Mouse (Mus musculus): ENCODE data around the gene Prkab2. TPM values are rescaled to one million over a fixed set of nuclear protein-coding genes. Genes with fewer than 3 reads are reported as not detected.
A peak's percentile ranks its signal among the peaks of the same experiment; 100 is the strongest.

The Prkab2 gene
- 10.6 and 11.4 TPM in 2 replicates for polyA plus RNA-seq (2012; rRNA removed)

DNA sequence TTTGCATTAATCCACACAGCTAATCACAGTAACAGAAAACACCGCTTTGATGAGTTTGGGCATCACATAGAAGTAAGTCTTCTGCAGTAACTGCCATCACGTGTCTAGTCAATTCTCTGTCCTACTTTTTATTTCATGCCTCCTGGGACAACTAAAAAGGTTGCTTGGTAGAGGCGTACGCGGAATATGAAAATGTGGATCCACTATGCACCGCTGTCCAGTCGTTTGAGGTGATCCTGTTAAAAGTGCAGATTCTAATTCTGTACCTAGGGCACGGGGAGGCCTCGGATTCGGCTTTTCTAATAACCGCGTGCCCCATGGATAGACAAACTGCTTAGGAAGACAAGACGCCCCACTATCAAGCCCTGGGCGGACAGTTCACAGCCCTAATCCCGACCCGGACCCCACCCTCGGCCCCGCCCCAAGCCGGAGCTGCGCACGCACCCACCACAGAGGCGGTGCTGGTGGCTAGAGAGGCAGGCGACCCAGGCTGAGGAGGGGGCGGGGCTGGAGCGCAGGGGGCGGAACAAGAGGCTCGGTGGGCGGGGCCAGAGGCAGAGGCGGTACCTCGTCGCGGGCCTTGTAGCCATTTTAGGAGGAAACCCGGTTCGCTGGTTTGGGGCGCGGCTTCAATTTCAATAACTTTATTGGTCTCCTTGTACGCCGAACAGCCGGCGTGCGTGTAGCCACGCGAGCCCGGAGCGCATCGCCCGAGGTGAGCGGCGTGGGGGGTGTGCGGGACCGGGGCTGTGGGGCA lies at the start of gene Prkab2:
Prkab2 (plus strand) TSS at position 539 of the 757 bp plus-strand sequence.
- H3K27me3 ChIP-seq (ENCODE audit: control insufficient read depth, insufficient read depth, low read length): no peaks in the 10 kb centered on the region
- TF ChIP-seq POLR2A (IDR thresholded peaks at IDR 0.05; ENCODE audit: control insufficient read depth, low read depth, low read length): no peak; the same call in none of the 2 replicates
- no peak for TF ChIP-seq CTCF (IDR thresholded peaks at IDR 0.05; ENCODE audit: control insufficient read depth, insufficient read depth, insufficient replicate concordance, low read depth, low read length)
- peak within 1 kb of the TSS; percentile 59 for H3K27ac ChIP-seq (ENCODE audit: control insufficient read depth, insufficient read depth, low read depth, low read length)
- peak within 1 kb of the TSS; percentile 98 for H3K4me3 ChIP-seq (ENCODE audit: control insufficient read depth, low read depth, low read length)
- no peaks in the 10 kb centered on the region for H3K36me3 ChIP-seq (ENCODE audit: control insufficient read depth, insufficient read depth, low read length)
- peaks cover 4% of the 10 kb centered on the region; the same call in 1 of the 2 replicates for H3K4me1 ChIP-seq (ENCODE audit: control insufficient read depth, insufficient read depth, low read length)

DNA sequence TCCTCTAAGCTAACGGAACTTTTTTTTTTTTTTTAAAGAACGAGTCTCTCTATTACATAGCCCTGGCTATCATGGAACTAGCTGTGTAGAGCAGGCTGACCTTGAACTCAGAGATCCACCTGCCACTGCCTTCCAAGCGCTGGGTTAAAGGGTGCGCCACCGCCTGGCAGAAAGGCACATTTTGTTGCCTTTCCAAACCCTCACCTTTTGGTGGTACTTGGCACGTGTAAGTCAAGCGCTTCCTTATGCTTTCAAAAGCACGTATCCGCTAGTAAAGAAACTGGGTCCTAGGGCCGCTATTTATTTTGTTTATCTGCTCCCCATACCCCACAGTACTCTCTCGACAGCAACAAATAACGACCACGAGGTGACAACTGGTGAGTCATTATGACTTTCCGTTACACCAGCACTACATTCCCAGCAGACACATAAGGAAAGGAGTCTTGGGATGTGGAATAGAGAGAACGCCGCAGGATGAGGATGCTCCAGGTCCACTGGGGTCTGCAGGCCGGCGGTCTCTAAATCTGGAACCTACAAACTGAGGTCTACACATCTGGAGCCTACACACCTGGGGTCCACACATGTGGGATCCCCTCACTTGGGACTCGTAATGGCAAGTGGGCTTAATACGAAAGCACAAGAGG lies 48.7 kb upstream of the Prkab2 start:
- Histone ChIP-seq H3K4me3 (ENCODE audit: control insufficient read depth, low read depth, low read length) (peak overlapping the region; percentile 99), H3K27me3 (ENCODE audit: control insufficient read depth, insufficient read depth, low read length) (no peaks in the 10 kb centered on the region), H3K27ac (ENCODE audit: control insufficient read depth, insufficient read depth, low read depth, low read length) (peak overlapping the region; percentile 90), H3K36me3 (ENCODE audit: control insufficient read depth, insufficient read depth, low read length) (no peaks in the 10 kb centered on the region), H3K4me1 (ENCODE audit: control insufficient read depth, insufficient read depth, low read length) (peaks cover 9% of the 10 kb centered on the region)
- TF ChIP-seq CTCF (IDR thresholded peaks at IDR 0.05; ENCODE audit: control insufficient read depth, insufficient read depth, insufficient replicate concordance, low read depth, low read length): peak; percentile 31; the same call in 1 of the 2 replicates
- TF ChIP-seq POLR2A (IDR thresholded peaks at IDR 0.05; ENCODE audit: control insufficient read depth, low read depth, low read length): no peak

DNA sequence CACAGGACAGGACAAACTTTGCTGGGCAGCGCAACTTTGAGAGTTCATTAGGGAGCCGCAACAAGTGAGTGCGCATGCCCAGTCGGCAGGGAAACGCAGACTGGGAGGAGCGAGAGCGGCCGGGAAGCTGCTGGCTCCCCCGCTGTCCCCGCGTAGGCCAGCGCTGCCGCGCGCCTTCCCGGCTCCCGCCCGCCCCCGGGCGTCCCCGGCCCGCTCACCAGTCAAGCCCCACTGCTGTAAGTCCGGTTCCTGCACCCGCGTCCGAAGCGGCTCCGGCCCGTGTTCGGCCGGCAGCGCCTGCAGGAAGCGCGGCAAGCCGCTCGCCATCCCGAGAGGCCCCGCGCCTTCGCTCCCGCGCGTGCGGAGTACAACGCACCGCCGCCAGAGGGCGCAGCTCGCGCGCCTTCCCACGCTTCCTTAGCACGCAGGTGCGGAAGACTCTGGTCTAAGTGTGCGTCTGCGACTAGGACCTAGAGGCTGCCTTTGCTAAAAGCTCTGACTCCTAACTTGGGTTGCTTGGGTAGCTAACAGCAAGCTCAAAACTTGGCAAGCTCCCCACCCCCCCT lies 48.1 kb upstream of the Prkab2 start, which contains the start of gene Chd1l:
Chd1l (minus strand) TSS at position 359 of the 566 bp plus-strand sequence.
- no peaks in the 10 kb centered on the region for H3K27me3 ChIP-seq (ENCODE audit: control insufficient read depth, insufficient read depth, low read length)
- TF ChIP-seq POLR2A (IDR thresholded peaks at IDR 0.05; ENCODE audit: control insufficient read depth, low read depth, low read length): peak; percentile 59
- TF ChIP-seq CTCF (IDR thresholded peaks at IDR 0.05; ENCODE audit: control insufficient read depth, insufficient read depth, insufficient replicate concordance, low read depth, low read length): peak; percentile 99
- peaks cover 9% of the 10 kb centered on the region for H3K4me1 ChIP-seq (ENCODE audit: control insufficient read depth, insufficient read depth, low read length)
- H3K36me3 ChIP-seq (ENCODE audit: control insufficient read depth, insufficient read depth, low read length): no peaks in the 10 kb centered on the region
- peak within 1 kb of the TSS; percentile 90 for H3K27ac ChIP-seq (ENCODE audit: control insufficient read depth, insufficient read depth, low read depth, low read length)
- peak within 1 kb of the TSS; percentile 99 for H3K4me3 ChIP-seq (ENCODE audit: control insufficient read depth, low read depth, low read length)

DNA sequence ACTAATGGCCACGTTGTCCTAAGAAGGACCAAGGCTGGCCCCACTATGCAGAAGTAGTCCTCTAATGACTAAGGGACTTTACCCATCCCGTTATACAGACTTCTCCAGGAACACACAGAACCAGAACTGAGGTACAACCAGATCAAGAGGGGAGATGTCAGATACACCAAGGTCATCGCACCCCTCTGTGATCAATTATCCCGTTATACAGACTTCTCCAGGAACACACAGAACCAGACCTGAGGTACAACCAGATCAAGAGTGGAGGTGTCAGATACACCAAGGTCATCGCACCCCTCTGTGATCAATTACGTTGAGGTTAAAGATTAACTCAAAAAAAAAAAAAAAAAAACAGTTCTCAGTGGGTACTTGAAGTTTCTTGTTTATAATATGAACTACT lies 47.0 kb upstream of the Prkab2 start:
- no peak overlapping the region for H3K27ac ChIP-seq (ENCODE audit: control insufficient read depth, insufficient read depth, low read depth, low read length)
- H3K4me3 ChIP-seq (ENCODE audit: control insufficient read depth, low read depth, low read length): no peak overlapping the region
- no peaks in the 10 kb centered on the region for H3K27me3 ChIP-seq (ENCODE audit: control insufficient read depth, insufficient read depth, low read length)
- peaks cover 9% of the 10 kb centered on the region for H3K4me1 ChIP-seq (ENCODE audit: control insufficient read depth, insufficient read depth, low read length)
- TF ChIP-seq POLR2A (IDR thresholded peaks at IDR 0.05; ENCODE audit: control insufficient read depth, low read depth, low read length) (no peak), CTCF (IDR thresholded peaks at IDR 0.05; ENCODE audit: control insufficient read depth, insufficient read depth, insufficient replicate concordance, low read depth, low read length) (no peak)
- H3K36me3 ChIP-seq (ENCODE audit: control insufficient read depth, insufficient read depth, low read length): no peaks in the 10 kb centered on the region

DNA sequence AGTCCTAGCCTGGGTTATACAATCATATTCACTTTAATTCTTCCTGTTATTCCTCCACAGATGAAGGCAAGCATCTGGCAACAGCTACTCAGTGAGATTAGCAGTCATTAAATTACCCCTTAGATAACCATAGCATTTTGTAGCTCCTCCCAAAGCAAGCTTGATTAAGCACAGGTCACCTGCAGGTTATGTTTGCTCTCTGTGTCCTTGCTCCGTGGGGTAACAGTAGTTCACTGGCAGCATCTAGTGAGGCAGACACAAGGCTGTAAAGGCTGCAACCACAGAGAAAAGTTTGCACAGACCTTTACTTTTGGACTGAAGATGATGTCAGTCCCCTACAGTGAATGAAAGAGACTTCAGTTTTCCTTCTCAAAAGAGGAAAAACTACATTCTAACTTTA lies 42.8 kb upstream of the Prkab2 start:
- Histone ChIP-seq H3K27ac (ENCODE audit: control insufficient read depth, insufficient read depth, low read depth, low read length) (no peak overlapping the region), H3K4me3 (ENCODE audit: control insufficient read depth, low read depth, low read length) (no peak overlapping the region)
- no peak for TF ChIP-seq POLR2A (IDR thresholded peaks at IDR 0.05; ENCODE audit: control insufficient read depth, low read depth, low read length)
- no peak for TF ChIP-seq CTCF (IDR thresholded peaks at IDR 0.05; ENCODE audit: control insufficient read depth, insufficient read depth, insufficient replicate concordance, low read depth, low read length)

DNA sequence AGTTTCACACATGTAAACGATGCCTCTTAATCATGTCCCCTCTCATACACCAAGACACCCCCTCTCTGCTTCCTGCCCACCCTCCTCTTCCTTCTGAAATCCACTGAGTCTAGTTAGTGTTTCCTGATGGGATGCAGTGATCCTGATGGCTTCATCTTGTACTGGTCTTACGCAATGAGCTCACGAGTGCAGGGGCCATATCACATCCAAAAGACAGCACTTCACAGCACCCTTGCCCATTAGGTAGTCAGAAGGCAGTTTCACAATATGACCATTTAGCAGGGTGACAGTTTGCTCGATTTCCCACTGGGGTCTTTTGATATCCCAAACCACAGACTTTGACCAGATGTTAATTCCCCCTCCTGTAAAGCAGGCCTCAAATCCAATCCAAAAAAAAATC lies 42.1 kb upstream of the Prkab2 start:
- H3K4me3 ChIP-seq (ENCODE audit: control insufficient read depth, low read depth, low read length): no peak overlapping the region
- TF ChIP-seq CTCF (IDR thresholded peaks at IDR 0.05; ENCODE audit: control insufficient read depth, insufficient read depth, insufficient replicate concordance, low read depth, low read length) (no peak), POLR2A (IDR thresholded peaks at IDR 0.05; ENCODE audit: control insufficient read depth, low read depth, low read length) (no peak)
- H3K27ac ChIP-seq (ENCODE audit: control insufficient read depth, insufficient read depth, low read depth, low read length): no peak overlapping the region
- H3K27me3 ChIP-seq (ENCODE audit: control insufficient read depth, insufficient read depth, low read length): no peaks in the 10 kb centered on the region
- H3K4me1 ChIP-seq (ENCODE audit: control insufficient read depth, insufficient read depth, low read length): no peaks in the 10 kb centered on the region
- no peaks in the 10 kb centered on the region for H3K36me3 ChIP-seq (ENCODE audit: control insufficient read depth, insufficient read depth, low read length)

More for the DNA sequence above, 42.8 kb upstream of the Prkab2 start:
- Histone ChIP-seq H3K36me3 (ENCODE audit: control insufficient read depth, insufficient read depth, low read length) (no peaks in the 10 kb centered on the region), H3K27me3 (ENCODE audit: control insufficient read depth, insufficient read depth, low read length) (no peaks in the 10 kb centered on the region), H3K4me1 (ENCODE audit: control insufficient read depth, insufficient read depth, low read length) (peaks cover 3% of the 10 kb centered on the region)

Data from testis, adult 2 months (tissue).